Mouse (Mus musculus): ENCODE data around the gene Ing2.
A peak's percentile ranks its signal among the peaks of the same experiment; 100 is the strongest.

The Ing2 gene

DNA sequence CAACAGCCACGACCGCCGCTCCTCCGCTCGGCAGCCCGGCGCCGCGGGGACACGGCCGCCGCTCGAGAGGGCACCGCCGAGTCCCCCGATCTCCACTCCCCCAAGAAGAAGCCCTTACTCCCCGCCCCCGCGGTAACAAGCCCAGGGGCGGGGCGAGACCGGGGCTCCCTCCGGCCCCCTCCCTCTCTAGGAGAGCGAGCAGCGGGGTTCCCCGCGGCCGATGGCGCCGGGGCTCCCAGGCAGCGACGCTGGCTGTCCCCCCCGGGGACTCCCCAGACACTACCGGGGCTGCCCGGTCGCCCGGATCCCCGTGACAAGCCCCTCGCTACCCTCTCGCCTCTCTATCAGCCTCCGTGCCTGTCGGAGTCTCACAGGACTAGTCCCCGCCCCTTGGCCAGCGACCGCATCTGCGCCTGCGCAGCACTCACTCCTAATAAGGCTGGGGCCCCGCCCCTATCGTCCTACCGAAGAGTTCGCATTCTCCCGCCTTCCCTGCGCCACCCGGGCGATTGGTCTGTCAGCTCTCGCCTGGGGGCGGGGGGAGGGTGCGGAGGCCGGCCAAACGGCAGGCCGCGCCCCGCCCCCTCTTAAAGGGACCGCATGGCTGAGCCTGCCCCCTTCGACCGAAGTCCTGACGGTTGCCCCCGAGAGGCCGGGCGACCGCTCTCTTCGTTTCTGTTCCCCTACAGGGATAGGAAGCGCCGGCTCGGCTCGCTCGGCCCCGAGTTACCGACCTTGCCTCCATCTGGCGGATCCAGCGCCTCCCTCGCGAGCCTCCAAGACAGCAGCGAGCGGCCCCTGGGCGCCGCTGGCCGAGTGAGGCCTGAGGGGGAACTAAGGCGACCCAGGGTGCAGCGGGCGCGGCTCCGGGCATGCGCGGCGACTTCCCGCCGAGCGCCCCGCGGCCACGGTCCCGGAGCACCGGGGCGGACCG lies at the start of gene Ing2:
Ing2 (minus strand) TSS at position 780 of the 934 bp plus-strand sequence.
- DNase-seq (ENCODE audit: low spot score in 2 of 2) = peak; percentile 100

DNA sequence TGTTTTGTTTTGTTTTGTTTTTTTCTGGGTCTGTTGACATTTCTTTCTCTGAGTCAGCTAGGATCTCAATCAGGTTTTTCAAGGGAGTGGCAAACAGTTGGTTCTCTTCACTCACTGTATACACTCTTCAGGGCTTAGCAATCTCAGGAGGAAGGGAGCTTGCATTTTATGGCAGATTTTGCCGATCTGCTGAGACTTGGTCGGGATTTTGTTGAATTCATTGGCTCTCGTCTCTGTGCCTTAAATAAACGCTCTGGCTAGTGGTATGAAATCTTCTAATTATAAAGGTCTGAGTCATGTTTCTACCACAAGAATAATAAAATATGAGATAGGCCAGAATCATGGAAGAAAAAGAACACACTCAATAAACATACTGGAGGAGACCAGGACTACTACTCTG lies 46.3 kb upstream of the Ing2 start:
- no peak for DNase-seq (ENCODE audit: low spot score in 2 of 2)

DNA sequence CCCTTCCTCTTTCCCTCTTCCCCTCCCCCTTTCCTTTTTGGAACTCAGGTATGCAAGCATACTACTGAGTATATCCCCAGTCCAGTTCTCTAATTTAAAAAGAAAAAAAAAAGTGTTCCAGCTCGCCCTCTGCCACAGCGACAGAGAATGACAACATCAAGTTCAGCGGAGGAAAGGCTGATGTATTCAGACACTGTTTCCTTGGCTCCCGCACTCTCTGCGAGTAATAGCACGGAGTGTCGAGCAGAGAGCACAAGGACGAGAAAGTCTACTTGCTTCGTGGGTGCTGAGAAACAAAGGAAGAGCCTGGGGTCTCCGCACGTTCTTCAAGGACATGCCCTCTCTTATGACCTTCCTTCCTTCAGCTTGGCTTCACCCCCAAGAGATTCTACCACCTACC lies 43.3 kb upstream of the Ing2 start:
- DNase-seq (ENCODE audit: low spot score in 2 of 2) = no peak

GRCm38 (mm10) chr8:47713761-47714745 lies 38.7 kb upstream of the Ing2 start, which contains the start of gene Cdkn2aip:
Gene Cdkn2aip, minus strand, starts transcription at chr8:47713932.
- peak; percentile 93 to 96 for DNase-seq (ENCODE audit: low spot score in 2 of 2)

DNA sequence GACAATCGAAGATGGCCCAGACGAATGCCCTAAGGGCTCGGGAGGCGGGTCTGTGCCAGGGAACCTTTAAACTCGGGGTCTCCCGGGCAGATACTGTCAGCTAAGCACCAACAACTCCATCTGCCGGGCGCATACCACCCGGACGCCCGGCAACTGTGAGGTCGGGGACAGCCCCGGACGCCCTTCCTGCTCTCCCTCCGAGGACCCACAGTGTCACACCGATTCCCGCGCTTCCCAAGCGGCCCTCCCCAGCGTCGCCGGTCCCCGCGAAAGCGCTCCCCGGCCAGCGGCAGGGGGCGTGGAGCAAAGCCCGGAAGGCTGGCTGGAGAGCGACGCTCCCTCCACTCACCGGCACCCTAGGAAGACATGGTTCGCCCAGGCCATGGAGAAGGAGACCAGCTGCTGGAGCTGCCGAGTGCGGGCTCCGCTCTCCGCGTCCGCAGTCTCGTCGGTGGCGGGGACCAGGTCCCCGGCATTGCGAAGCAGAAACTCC lies 37.9 kb upstream of the Ing2 start:
- DNase-seq (ENCODE audit: low spot score in 2 of 2) = peak; percentile 62 to 84

DNA sequence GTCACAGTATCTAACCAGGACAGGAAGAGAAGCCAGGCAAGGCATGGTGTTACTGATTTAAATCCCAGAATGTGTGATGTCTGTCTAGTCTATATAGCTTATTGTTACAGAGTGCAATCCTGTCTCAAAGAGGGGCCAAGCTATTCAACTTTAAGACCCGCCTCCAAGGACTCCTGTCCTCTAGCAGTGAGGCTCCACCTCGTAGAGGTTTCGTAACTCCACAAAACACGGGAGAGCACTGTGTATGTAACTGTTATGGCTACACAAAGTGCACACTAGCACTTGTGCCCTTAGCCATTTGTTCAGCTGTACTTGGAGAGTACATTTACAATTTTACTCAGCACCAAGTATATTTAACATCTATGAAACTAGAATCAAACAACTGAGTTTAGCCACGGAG lies 32.8 kb upstream of the Ing2 start:
- no peak for DNase-seq (ENCODE audit: low spot score in 2 of 2)

DNA sequence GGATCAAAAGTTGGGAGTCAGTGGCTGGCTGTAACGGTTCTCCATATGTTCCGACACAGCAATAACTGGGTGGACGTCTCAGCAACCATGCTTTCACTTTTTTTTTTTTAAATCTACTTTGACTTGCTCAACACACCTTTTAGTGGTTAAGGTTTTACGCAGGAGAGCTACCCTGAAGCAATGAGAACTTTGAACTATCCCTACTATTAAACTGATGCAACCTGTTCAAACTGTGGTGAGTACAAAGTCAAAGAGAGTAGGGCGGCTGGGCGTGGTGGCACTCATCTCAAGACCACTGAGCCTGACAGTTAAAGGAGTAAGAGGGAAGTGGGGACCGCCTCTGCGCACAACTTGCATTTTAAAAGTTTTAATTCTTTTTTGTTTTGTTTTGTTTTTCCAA lies 31.4 kb upstream of the Ing2 start:
- DNase-seq (ENCODE audit: low spot score in 2 of 2) = no peak

GRCm38 (mm10) chr8:47702333-47702732 lies 27.0 kb upstream of the Ing2 start:
- DNase-seq (ENCODE audit: low spot score in 2 of 2) = no peak

DNA sequence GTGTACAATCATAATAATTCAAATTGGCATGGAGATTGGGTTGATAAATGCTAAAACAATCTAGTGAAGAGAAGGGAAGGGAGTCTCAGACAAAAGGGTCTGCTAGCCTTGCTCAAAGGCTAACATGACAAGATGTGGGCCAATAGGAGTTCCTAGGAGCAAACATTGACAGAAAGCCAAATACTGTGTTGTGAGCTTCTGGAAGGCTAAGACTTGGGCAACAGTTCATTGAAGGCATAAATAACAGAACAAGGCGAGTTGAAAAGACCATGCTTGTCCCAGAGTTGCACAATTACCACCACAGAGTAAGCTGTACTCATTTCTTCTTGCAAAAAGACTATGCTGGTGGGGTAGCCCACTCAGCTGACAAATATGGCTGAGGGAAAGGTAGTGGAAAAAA lies 22.3 kb upstream of the Ing2 start:
- DNase-seq (ENCODE audit: low spot score in 2 of 2) = no peak

GRCm38 (mm10) chr8:47695431-47696105 lies 20.2 kb upstream of the Ing2 start:
- DNase-seq (ENCODE audit: low spot score in 2 of 2) = no peak

DNA sequence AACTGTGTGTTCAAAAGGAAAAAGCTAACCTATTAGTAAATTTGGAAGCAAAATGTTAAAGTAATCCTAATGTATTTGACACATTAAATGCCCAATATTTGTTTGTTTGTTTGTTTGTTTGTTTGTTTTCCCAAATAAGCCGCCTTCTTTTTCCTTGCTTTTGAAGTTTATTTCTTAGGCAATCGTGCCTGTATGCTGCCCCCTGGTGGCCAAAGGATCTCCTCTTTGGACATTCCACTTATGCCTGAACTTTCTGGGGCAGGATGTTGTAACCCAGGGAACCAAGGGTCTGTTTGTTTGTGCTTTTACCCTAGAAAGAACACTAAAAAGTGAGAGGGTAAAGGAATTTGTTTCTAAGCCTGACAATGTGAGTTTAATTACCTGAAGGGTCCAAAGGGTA lies 17.8 kb upstream of the Ing2 start:
- peak; percentile 68 to 91 for DNase-seq (ENCODE audit: low spot score in 2 of 2)

DNA sequence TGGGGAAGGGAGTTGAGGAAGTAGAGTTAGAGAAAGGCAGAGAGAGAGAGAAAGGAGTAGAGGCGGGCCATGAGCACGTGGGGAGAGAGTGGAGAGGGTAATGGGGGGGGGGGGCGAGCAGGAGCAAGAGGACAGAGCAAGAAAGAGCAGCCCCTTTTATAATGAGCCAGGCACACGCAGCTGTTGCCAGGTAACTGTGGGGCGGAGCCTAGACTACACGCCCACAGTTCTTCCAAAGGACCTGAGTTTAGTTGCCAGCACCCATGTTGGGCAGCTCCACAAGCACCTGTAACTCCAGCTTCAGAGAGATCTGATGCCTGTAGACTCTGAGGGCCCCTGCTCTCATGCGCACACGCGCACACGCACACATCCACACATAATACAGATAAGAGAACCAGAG lies 16.5 kb upstream of the Ing2 start:
- no peak for DNase-seq (ENCODE audit: low spot score in 2 of 2)

GRCm38 (mm10) chr8:47691303-47691702 lies 15.9 kb upstream of the Ing2 start:
- no peak for DNase-seq (ENCODE audit: low spot score in 2 of 2)

DNA sequence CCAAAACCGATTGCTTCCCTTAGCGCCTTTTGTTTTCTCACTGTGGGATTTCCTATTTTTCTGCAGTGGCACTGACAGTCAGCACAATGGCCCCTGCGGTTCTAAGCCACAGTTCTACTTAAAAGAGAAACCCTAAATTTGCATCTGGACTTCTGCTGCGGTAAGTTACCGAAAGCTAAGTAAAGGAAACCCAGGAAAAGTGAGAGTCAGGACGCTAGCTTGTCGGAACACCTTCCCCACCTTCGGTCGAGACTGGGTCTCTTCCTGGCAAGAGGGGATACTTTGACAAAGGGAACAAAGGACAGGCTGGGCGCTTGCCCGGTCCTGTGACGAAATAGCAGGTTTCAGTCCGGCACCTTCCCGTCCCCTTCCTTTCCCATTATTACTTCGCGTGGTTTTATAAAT lies 15.3 kb upstream of the Ing2 start:
- no peak for DNase-seq (ENCODE audit: low spot score in 2 of 2)

GRCm38 (mm10) chr8:47689704-47690326 lies 14.5 kb upstream of the Ing2 start:
- peak; percentile 43 to 70 for DNase-seq (ENCODE audit: low spot score in 2 of 2)

GRCm38 (mm10) chr8:47684441-47684840 lies 9.1 kb upstream of the Ing2 start:
- no peak for DNase-seq (ENCODE audit: low spot score in 2 of 2)

DNA sequence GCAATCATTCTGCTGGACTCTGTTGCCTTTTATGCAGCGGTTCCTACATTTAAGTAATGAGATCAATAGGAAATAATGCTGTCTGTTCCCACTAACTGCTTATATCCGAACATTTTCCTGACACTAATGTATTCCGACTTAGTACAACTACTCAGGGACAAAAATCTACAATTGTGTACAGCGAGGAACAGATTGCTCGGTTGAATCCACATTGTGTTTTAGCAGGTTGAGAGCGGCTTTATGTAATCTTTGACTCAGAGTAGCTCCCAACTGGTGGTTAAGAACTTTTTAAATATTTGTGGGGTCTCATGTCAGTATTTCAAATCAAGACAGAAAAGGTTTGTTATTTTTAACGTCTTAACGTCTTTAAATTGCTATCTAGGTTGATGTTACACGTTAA lies 8.6 kb upstream of the Ing2 start:
- DNase-seq (ENCODE audit: low spot score in 2 of 2) = no peak

DNA sequence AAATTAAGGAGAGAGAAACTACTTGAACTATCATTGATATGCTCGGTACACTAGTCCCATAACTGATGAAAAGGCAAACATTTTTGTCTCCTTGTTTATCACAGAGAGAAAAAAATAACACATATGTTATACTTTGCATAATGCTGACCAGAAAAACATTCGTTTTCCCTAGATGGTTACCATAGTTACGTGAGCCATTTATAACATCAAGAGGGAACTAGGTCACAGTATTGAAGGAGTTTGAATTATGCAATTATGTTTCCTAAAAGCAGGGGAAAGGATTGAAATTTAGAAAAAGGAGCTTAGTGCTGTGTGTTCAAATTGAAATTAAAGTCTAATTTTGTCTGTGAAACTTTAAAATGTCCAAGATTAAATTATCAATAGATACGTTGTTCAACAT lies 5.0 kb upstream of the Ing2 start:
- DNase-seq (ENCODE audit: low spot score in 2 of 2) = no peak

DNA sequence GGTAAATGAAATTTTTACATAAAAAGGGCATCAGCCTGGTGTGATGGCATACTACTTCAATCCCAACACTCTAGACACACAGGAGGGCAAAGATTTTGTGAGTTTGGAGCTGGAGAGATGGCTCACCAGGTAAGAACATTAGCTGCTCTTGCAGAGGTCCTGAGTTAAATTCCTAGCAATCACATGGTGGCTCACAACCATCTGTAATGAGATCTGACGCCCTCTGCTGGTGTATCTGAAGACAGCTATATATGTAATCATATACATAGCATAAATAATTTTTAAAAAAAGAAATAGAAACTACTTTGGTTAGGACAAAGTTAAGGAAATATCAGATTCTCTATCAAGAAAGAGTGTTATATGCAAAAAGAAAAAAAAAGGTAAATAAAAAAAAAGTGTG lies 4.2 kb upstream of the Ing2 start:
- no peak for DNase-seq (ENCODE audit: low spot score in 2 of 2)

- DNase-seq (ENCODE audit: low spot score in 2 of 2) = no peak
Measured at GRCm38 (mm10) chr8:47676631-47677030, 1.3 kb upstream of the Ing2 start.

- no peak for DNase-seq (ENCODE audit: low spot score in 2 of 2)
Measured at GRCm38 (mm10) chr8:47676224-47676623, 868 bp upstream of the Ing2 start.
